Mouse (Mus musculus): Measurements from ENCODE around the gene Hoxc5. TPM values are rescaled to one million over a fixed set of nuclear protein-coding genes. Genes with fewer than 3 reads are reported as not detected.

Gene Hoxc5
- polyA plus RNA-seq, 1 experiment from 2014 or later, result 37.3 TPM

GRCm38 (mm10) chr15:102963259-102963658, 4.0 kb upstream of the Hoxc5 start:
- Histone ChIP-seq H3K4me3 (ENCODE audit: low read depth, low read length) (peak overlapping the region; percentile 28), H3K4me1 (ENCODE audit: control insufficient read depth, insufficient read depth, low read length) (no peaks in the 10 kb centered on the region), H3K9me3 (ENCODE audit: control insufficient read depth, low read length) (no peaks in the 10 kb centered on the region), H3K27me3 (ENCODE audit: control insufficient read depth, insufficient read depth, low read length) (peaks cover 91% of the 10 kb centered on the region), H3K9ac (ENCODE audit: low read length) (peak overlapping the region; percentile 55), H3K36me3 (ENCODE audit: control insufficient read depth, insufficient read depth, low read length) (no peaks in the 10 kb centered on the region), H3K27ac (ENCODE audit: low read depth, low read length) (peak overlapping the region; percentile 50), H3K4me2 (ENCODE audit: low read depth) (peak overlapping the region; percentile 57)
- DNase-seq (ENCODE audit: low spot score) (no peak), ATAC-seq (ENCODE audit: insufficient read depth, low FRiP score, low TSS enrichment) (peak; percentile 4; the same call in 1 of the 2 replicates)
- 1% methylated on average over 8 of the region's 8 CpGs for WGBS

- DNase-seq (ENCODE audit: low spot score) (peak; percentile 72), ATAC-seq (ENCODE audit: insufficient read depth, low FRiP score, low TSS enrichment) (peak; percentile 43; the same call in 1 of the 2 replicates)
- peak overlapping the region; percentile 57 for H3K4me2 ChIP-seq (ENCODE audit: low read depth)
These were observed 3.3 kb upstream of the Hoxc5 start for GRCm38 (mm10) chr15:102963671-102964640.

GRCm38 (mm10) chr15:102965003-102965891, 2.0 kb upstream of the Hoxc5 start:
- Histone ChIP-seq H3K4me2 (ENCODE audit: low read depth) (peak overlapping the region; percentile 57), H3K9me3 (ENCODE audit: control insufficient read depth, low read length) (no peaks in the 10 kb centered on the region), H3K9ac (ENCODE audit: low read length) (peak overlapping the region; percentile 77), H3K27me3 (ENCODE audit: control insufficient read depth, insufficient read depth, low read length) (peaks cover 91% of the 10 kb centered on the region), H3K4me1 (ENCODE audit: control insufficient read depth, insufficient read depth, low read length) (no peaks in the 10 kb centered on the region), H3K36me3 (ENCODE audit: control insufficient read depth, insufficient read depth, low read length) (no peaks in the 10 kb centered on the region), H3K4me3 (ENCODE audit: low read depth, low read length) (peak overlapping the region; percentile 95), H3K27ac (ENCODE audit: low read depth, low read length) (peak overlapping the region; percentile 78)
- no peak for ATAC-seq (ENCODE audit: insufficient read depth, low FRiP score, low TSS enrichment)
- 3% methylated on average over 26 of the region's 26 CpGs for WGBS
- no peak for DNase-seq (ENCODE audit: low spot score)

More at GRCm38 (mm10) chr15:102963671-102964640, 3.3 kb upstream of the Hoxc5 start:
- under 1% methylated on average over 28 of the region's 28 CpGs for WGBS
- Histone ChIP-seq H3K4me1 (ENCODE audit: control insufficient read depth, insufficient read depth, low read length) (no peaks in the 10 kb centered on the region), H3K4me3 (ENCODE audit: low read depth, low read length) (peak overlapping the region; percentile 95), H3K9ac (ENCODE audit: low read length) (peak overlapping the region; percentile 77), H3K27me3 (ENCODE audit: control insufficient read depth, insufficient read depth, low read length) (peaks cover 91% of the 10 kb centered on the region), H3K9me3 (ENCODE audit: control insufficient read depth, low read length) (no peaks in the 10 kb centered on the region), H3K36me3 (ENCODE audit: control insufficient read depth, insufficient read depth, low read length) (no peaks in the 10 kb centered on the region), H3K27ac (ENCODE audit: low read depth, low read length) (peak overlapping the region; percentile 78)

GRCm38 (mm10) chr15:102965892-102966775, 1.1 kb upstream of the Hoxc5 start:
- Histone ChIP-seq H3K4me2 (ENCODE audit: low read depth) (peak overlapping the region; percentile 57), H3K9ac (ENCODE audit: low read length) (peak overlapping the region; percentile 90), H3K4me1 (ENCODE audit: control insufficient read depth, insufficient read depth, low read length) (no peaks in the 10 kb centered on the region), H3K27me3 (ENCODE audit: control insufficient read depth, insufficient read depth, low read length) (peaks cover 87% of the 10 kb centered on the region), H3K9me3 (ENCODE audit: control insufficient read depth, low read length) (no peaks in the 10 kb centered on the region), H3K4me3 (ENCODE audit: low read depth, low read length) (peak overlapping the region; percentile 95), H3K27ac (ENCODE audit: low read depth, low read length) (peak overlapping the region; percentile 78), H3K36me3 (ENCODE audit: control insufficient read depth, insufficient read depth, low read length) (no peaks in the 10 kb centered on the region)
- DNase-seq (ENCODE audit: low spot score) (peak; percentile 90), ATAC-seq (ENCODE audit: insufficient read depth, low FRiP score, low TSS enrichment) (peak; percentile 84)
- under 1% methylated on average over 29 of the region's 30 CpGs for WGBS

GRCm38 (mm10) chr15:102966776-102967311, 399 bp upstream of the Hoxc5 start, which contains the start of gene Hoxc10:
Gene Hoxc10, plus strand, starts transcription at chr15:102966796.
- peak within 1 kb of the TSS; percentile 78 for H3K27ac ChIP-seq (ENCODE audit: low read depth, low read length)
- H3K4me3 ChIP-seq (ENCODE audit: low read depth, low read length), result peak within 1 kb of the TSS; percentile 95
- H3K9me3 ChIP-seq (ENCODE audit: control insufficient read depth, low read length), result no peaks in the 10 kb centered on the region
- H3K9ac ChIP-seq (ENCODE audit: low read length), result peak within 1 kb of the TSS; percentile 90
- H3K36me3 ChIP-seq (ENCODE audit: control insufficient read depth, insufficient read depth, low read length), result no peaks in the 10 kb centered on the region
- DNase-seq (ENCODE audit: low spot score) (no peak), ATAC-seq (ENCODE audit: insufficient read depth, low FRiP score, low TSS enrichment) (peak; percentile 17)
- peaks cover 83% of the 10 kb centered on the region for H3K27me3 ChIP-seq (ENCODE audit: control insufficient read depth, insufficient read depth, low read length)
- peak within 1 kb of the TSS; percentile 57 for H3K4me2 ChIP-seq (ENCODE audit: low read depth)
- 3% methylated on average over 27 of the region's 27 CpGs for WGBS
- H3K4me1 ChIP-seq (ENCODE audit: control insufficient read depth, insufficient read depth, low read length), result no peaks in the 10 kb centered on the region

GRCm38 (mm10) chr15:102967511-102968397, 511 bp downstream of the Hoxc5 start:
- Histone ChIP-seq H3K4me2 (ENCODE audit: low read depth) (peak overlapping the region; percentile 57), H3K4me3 (ENCODE audit: low read depth, low read length) (peak overlapping the region; percentile 95), H3K27me3 (ENCODE audit: control insufficient read depth, insufficient read depth, low read length) (peaks cover 84% of the 10 kb centered on the region), H3K9me3 (ENCODE audit: control insufficient read depth, low read length) (no peaks in the 10 kb centered on the region), H3K36me3 (ENCODE audit: control insufficient read depth, insufficient read depth, low read length) (no peaks in the 10 kb centered on the region), H3K4me1 (ENCODE audit: control insufficient read depth, insufficient read depth, low read length) (no peaks in the 10 kb centered on the region), H3K9ac (ENCODE audit: low read length) (peak overlapping the region; percentile 90), H3K27ac (ENCODE audit: low read depth, low read length) (peak overlapping the region; percentile 78)
- ATAC-seq (ENCODE audit: insufficient read depth, low FRiP score, low TSS enrichment) (no peak), DNase-seq (ENCODE audit: low spot score) (no peak)
- WGBS, result under 1% methylated on average over 34 of the region's 34 CpGs

- Histone ChIP-seq H3K27me3 (ENCODE audit: control insufficient read depth, insufficient read depth, low read length) (peaks cover 83% of the 10 kb centered on the region), H3K9me3 (ENCODE audit: control insufficient read depth, low read length) (no peaks in the 10 kb centered on the region), H3K4me2 (ENCODE audit: low read depth) (peak overlapping the region; percentile 90)
These were observed 2.1 kb downstream of the Hoxc5 start for GRCm38 (mm10) chr15:102969296-102969695.

More at GRCm38 (mm10) chr15:102969296-102969695, 2.1 kb downstream of the Hoxc5 start:
- H3K4me1 ChIP-seq (ENCODE audit: control insufficient read depth, insufficient read depth, low read length), result no peaks in the 10 kb centered on the region
- peak overlapping the region; percentile 95 for H3K4me3 ChIP-seq (ENCODE audit: low read depth, low read length)
- H3K27ac ChIP-seq (ENCODE audit: low read depth, low read length), result no peak overlapping the region
- H3K36me3 ChIP-seq (ENCODE audit: control insufficient read depth, insufficient read depth, low read length), result no peaks in the 10 kb centered on the region
- ATAC-seq (ENCODE audit: insufficient read depth, low FRiP score, low TSS enrichment), result no peak
- no peak for DNase-seq (ENCODE audit: low spot score)
- H3K9ac ChIP-seq (ENCODE audit: low read length), result peak overlapping the region; percentile 90
- 23% methylated on average over 1 of the region's 1 CpGs for WGBS
